Mouse (Mus musculus) heart, embryonic 15.5 days (tissue): ENCODE measurements around the gene Sesn3. TPM values are rescaled to one million over a fixed set of nuclear protein-coding genes. Genes with fewer than 3 reads are reported as not detected.
A peak's percentile ranks its signal among the peaks of the same experiment; 100 is the strongest.
"Not testable (repeated sequence)": the region's sequence is repeated elsewhere in the genome, so short reads cannot be mapped to it uniquely, and the experiment has no call there.

Experiments used
- ATAC-seq: fragments of 200-750 bp; cut with Nextera tagmentation; replicated peaks from 2 replicates; pipeline ENCODE4 v1.8.0; 2017; ENCODE audit warnings: low read depth, moderate TSS enrichment; ENCODE audit not compliant: insufficient number of reproducible peaks, insufficient read depth, low FRiP score
- H3K27ac ChIP-seq: fragments of 300-500 bp; sonication (generic); 2 replicates; pipeline ENCODE4 v1.5.1; 2015; ENCODE audit warnings: mild to moderate bottlenecking, inconsistent platforms
- H3K27me3 ChIP-seq: fragments of 300-500 bp; sonication (generic); 2 replicates; pipeline ENCODE4 v1.6.1; 2015; ENCODE audit warnings: inconsistent platforms
- H3K36me3 ChIP-seq: fragments of 300-500 bp; sonication (generic); 2 replicates; pipeline ENCODE4 v1.6.1; 2015; ENCODE audit warnings: mild to moderate bottlenecking, inconsistent platforms
- H3K4me1 ChIP-seq: fragments of 300-500 bp; sonication (generic); replicated peaks from 2 replicates; pipeline ENCODE4 v1.6.1; 2015; ENCODE audit warnings: inconsistent platforms
- H3K4me2 ChIP-seq: fragments of 300-500 bp; sonication (generic); 2 replicates; pipeline ENCODE4 v1.6.1; 2015; ENCODE audit warnings: inconsistent platforms, mild to moderate bottlenecking, moderate library complexity
- H3K4me3 ChIP-seq: fragments of 300-500 bp; sonication (generic); 2 replicates; pipeline ENCODE4 v1.5.1; 2015; ENCODE audit warnings: mild to moderate bottlenecking, inconsistent platforms
- H3K9ac ChIP-seq: fragments of 300-500 bp; sonication (generic); 2 replicates; pipeline ENCODE4 v1.6.1; 2015; ENCODE audit warnings: mild to moderate bottlenecking, inconsistent platforms
- H3K9me3 ChIP-seq: fragments of 300-500 bp; sonication (generic); replicated peaks from 2 replicates; pipeline ENCODE4 v1.6.1; 2016; ENCODE audit warnings: inconsistent platforms
- WGBS: fragments of 180-500 bp; shearing (Covaris S2); methylation state at CpG from one replicate; pipeline ENCODE4 v1.1.7; 2015; ENCODE audit warnings: mixed read lengths; 5-methylcytosine and 5-hydroxymethylcytosine counted together
- polyA plus RNA-seq: library from polyadenylated mRNA; unstranded; fragments of >200 nt; fragmentation: Nextera tagmentation; extraction: Ambion mirVana; gene quantifications from 2 replicates; pipeline ENCODE4 v1.2.1, GENCODE M21; 2015

The Sesn3 gene
- 10.2 and 10.6 TPM in 2 replicates for polyA plus RNA-seq

- under 1% methylated on average over 25 of the region's 25 CpGs for WGBS
- ATAC-seq, result peak; percentile 21; the same call in 1 of the 2 replicates
Observed at GRCm38 (mm10) chr9:14274986-14275720, at the start of gene Sesn3. Gene Sesn3, plus strand, starts transcription at chr9:14275067.

GRCm38 (mm10) chr9:14227086-14227485, 47.8 kb upstream of the Sesn3 start:
- not testable (repeated sequence) for H3K27ac ChIP-seq, H3K4me2 ChIP-seq, H3K4me3 ChIP-seq, H3K36me3 ChIP-seq, H3K4me1 ChIP-seq, H3K27me3 ChIP-seq, ATAC-seq, H3K9me3 ChIP-seq, H3K9ac ChIP-seq
- WGBS, result 82% methylated on average over 2 of the region's 2 CpGs

More at GRCm38 (mm10) chr9:14274986-14275720, at the start of gene Sesn3:
- Histone ChIP-seq H3K9me3 (no peaks in the 10 kb centered on the region), H3K36me3 (no peaks in the 10 kb centered on the region), H3K27ac (peak within 1 kb of the TSS; percentile 93), H3K9ac (peak within 1 kb of the TSS; percentile 50), H3K4me1 (peaks cover 10% of the 10 kb centered on the region), H3K27me3 (no peaks in the 10 kb centered on the region), H3K4me3 (peak within 1 kb of the TSS; percentile 71), H3K4me2 (peak within 1 kb of the TSS; percentile 81)

- H3K27me3 ChIP-seq, result no peaks in the 10 kb centered on the region
- no peak overlapping the region for H3K27ac ChIP-seq
- no peak for ATAC-seq
- H3K36me3 ChIP-seq, result no peaks in the 10 kb centered on the region
- no peak overlapping the region for H3K4me2 ChIP-seq
- 47% methylated on average over 7 of the region's 7 CpGs for WGBS
- H3K9me3 ChIP-seq, result no peaks in the 10 kb centered on the region
- H3K9ac ChIP-seq, result no peak overlapping the region
- H3K4me3 ChIP-seq, result no peak overlapping the region
- H3K4me1 ChIP-seq, result peaks cover 4% of the 10 kb centered on the region; the same call in 1 of the 2 replicates
Observed at GRCm38 (mm10) chr9:14233702-14234373, 41.0 kb upstream of the Sesn3 start.

- no peak overlapping the region for H3K4me3 ChIP-seq
- peaks cover 4% of the 10 kb centered on the region; the same call in 1 of the 2 replicates for H3K4me1 ChIP-seq
- H3K9ac ChIP-seq, result no peak overlapping the region
- no peak for ATAC-seq
- H3K27me3 ChIP-seq, result no peaks in the 10 kb centered on the region
- WGBS, result 86% methylated on average over 2 of the region's 2 CpGs
- H3K9me3 ChIP-seq, result no peaks in the 10 kb centered on the region
- H3K36me3 ChIP-seq, result no peaks in the 10 kb centered on the region
- no peak overlapping the region for H3K27ac ChIP-seq
- H3K4me2 ChIP-seq, result no peak overlapping the region
Observed at GRCm38 (mm10) chr9:14235286-14235685, 39.6 kb upstream of the Sesn3 start.

- not testable (repeated sequence) for H3K9me3 ChIP-seq, H3K4me2 ChIP-seq, H3K9ac ChIP-seq, H3K27me3 ChIP-seq, H3K36me3 ChIP-seq, H3K4me3 ChIP-seq, H3K4me1 ChIP-seq, H3K27ac ChIP-seq, ATAC-seq
- WGBS, result 68% methylated on average over 1 of the region's 1 CpGs
Observed at GRCm38 (mm10) chr9:14241003-14241402, 33.9 kb upstream of the Sesn3 start.

GRCm38 (mm10) chr9:14242308-14242707, 32.6 kb upstream of the Sesn3 start:
- Histone ChIP-seq H3K9ac (no peak overlapping the region), H3K4me1 (0 out of 2 replicates have a peak, but pooled peaks cover 2% of the 10 kb centered on the region), H3K9me3 (no peaks in the 10 kb centered on the region), H3K4me2 (no peak overlapping the region), H3K27ac (no peak overlapping the region), H3K27me3 (no peaks in the 10 kb centered on the region), H3K36me3 (no peaks in the 10 kb centered on the region), H3K4me3 (no peak overlapping the region)
- WGBS, result 69% methylated on average over 2 of the region's 2 CpGs
- no peak for ATAC-seq

GRCm38 (mm10) chr9:14244528-14244927, 30.3 kb upstream of the Sesn3 start:
- Histone ChIP-seq H3K4me1 (peaks cover 9% of the 10 kb centered on the region; the same call in 1 of the 2 replicates), H3K36me3 (no peaks in the 10 kb centered on the region), H3K27me3 (no peaks in the 10 kb centered on the region), H3K27ac (no peak overlapping the region), H3K4me3 (no peak overlapping the region), H3K9ac (no peak overlapping the region), H3K9me3 (no peaks in the 10 kb centered on the region), H3K4me2 (no peak overlapping the region)
- WGBS, result 52% methylated on average over 9 of the region's 9 CpGs
- ATAC-seq, result no peak

- H3K4me2 ChIP-seq, result no peak overlapping the region
- no peaks in the 10 kb centered on the region for H3K36me3 ChIP-seq
- no peak overlapping the region for H3K27ac ChIP-seq
- H3K9ac ChIP-seq, result no peak overlapping the region
- no peaks in the 10 kb centered on the region for H3K27me3 ChIP-seq
- 69% methylated on average over 7 of the region's 7 CpGs for WGBS
- ATAC-seq, result no peak
- no peaks in the 10 kb centered on the region for H3K9me3 ChIP-seq
- H3K4me3 ChIP-seq, result no peak overlapping the region
- peaks cover 9% of the 10 kb centered on the region; the same call in 1 of the 2 replicates for H3K4me1 ChIP-seq
Observed at GRCm38 (mm10) chr9:14245013-14245586, 29.8 kb upstream of the Sesn3 start.

GRCm38 (mm10) chr9:14246016-14246799, 28.7 kb upstream of the Sesn3 start:
- H3K4me2 ChIP-seq, result peak overlapping the region; percentile 12; the same call in 1 of the 2 replicates
- H3K9me3 ChIP-seq, result no peaks in the 10 kb centered on the region
- no peaks in the 10 kb centered on the region for H3K36me3 ChIP-seq
- H3K9ac ChIP-seq, result no peak overlapping the region
- WGBS, result 23% methylated on average over 11 of the region's 11 CpGs
- H3K4me1 ChIP-seq, result peaks cover 9% of the 10 kb centered on the region; the same call in 1 of the 2 replicates
- H3K27me3 ChIP-seq, result no peaks in the 10 kb centered on the region
- peak; percentile 74; the same call in 1 of the 2 replicates for ATAC-seq
- no peak overlapping the region for H3K27ac ChIP-seq
- H3K4me3 ChIP-seq, result no peak overlapping the region

- ATAC-seq, result no peak
- H3K36me3 ChIP-seq, result no peaks in the 10 kb centered on the region
- WGBS, result 58% methylated on average over 12 of the region's 12 CpGs
- H3K9me3 ChIP-seq, result no peaks in the 10 kb centered on the region
- no peak overlapping the region for H3K9ac ChIP-seq
- no peak overlapping the region for H3K4me2 ChIP-seq
- peaks cover 9% of the 10 kb centered on the region; the same call in 1 of the 2 replicates for H3K4me1 ChIP-seq
- no peak overlapping the region for H3K4me3 ChIP-seq
- no peak overlapping the region for H3K27ac ChIP-seq
- H3K27me3 ChIP-seq, result no peaks in the 10 kb centered on the region
Observed at GRCm38 (mm10) chr9:14247480-14248208, 27.2 kb upstream of the Sesn3 start.
